In genomic region chr2:74740311-74741091, GRCm38 (mm10) we compare ENCODE assay signal across 11 mouse cellular contexts. TPM values are rescaled to one million over a fixed set of nuclear protein-coding genes. Genes with fewer than 3 reads are reported as not detected.
A peak's percentile ranks its signal among the peaks of the same experiment; 100 is the strongest.
DNase-seq lines count a peak whose midpoint lies in the region; ATAC-seq and TF ChIP-seq lines count a peak whose summit lies in the region.
"Had no signal": no experiment of that assay in that cellular context is flagged by ENCODE, and none has a peak within 500 bp of the region (broad histone marks: within the 10 kb centered on the region; RNA-seq: fewer than 3 reads in every experiment).

No protein-coding gene starts in this region.

- H3K27ac ChIP-seq in midbrain, embryonic 11.5 days (ENCODE audit: low read depth, low read length), result no peak overlapping the region
- H3K27ac ChIP-seq in midbrain, embryonic 16.5 days (ENCODE audit: low read length), result no peak overlapping the region
- H3K27ac ChIP-seq in hindbrain, postnatal 0 days, result peak overlapping the region; percentile 84
- peak overlapping the region; percentile 99 for H3K27ac ChIP-seq in neural tube, embryonic 13.5 days (replicated peaks)
- H3K27ac ChIP-seq: liver, embryonic 13.5 days had no signal

- no peak overlapping the region for H3K4me2 ChIP-seq in midbrain, embryonic 11.5 days
- H3K4me2 ChIP-seq in midbrain, embryonic 16.5 days (ENCODE audit: low read length), result no peak overlapping the region
- peak overlapping the region; percentile 49 for H3K4me2 ChIP-seq in hindbrain, postnatal 0 days (ENCODE audit: low read depth, low read length)
- peak overlapping the region; percentile 68 for H3K4me2 ChIP-seq in neural tube, embryonic 13.5 days
- H3K4me2 ChIP-seq: liver, embryonic 13.5 days had no signal

- under 1% methylated on average over 43 of the region's 43 CpGs for WGBS in midbrain, embryonic 11.5 days
- under 1% methylated on average over 43 of the region's 43 CpGs for WGBS in midbrain, embryonic 16.5 days
- WGBS in hindbrain, postnatal 0 days, result 1% methylated on average over 43 of the region's 43 CpGs
- under 1% methylated on average over 43 of the region's 43 CpGs for WGBS in neural tube, embryonic 13.5 days

- no peak overlapping the region for H3K9ac ChIP-seq in midbrain, embryonic 11.5 days (ENCODE audit: low read length)
- no peak overlapping the region for H3K9ac ChIP-seq in midbrain, embryonic 16.5 days (ENCODE audit: low read depth, low read length)
- H3K9ac ChIP-seq in hindbrain, postnatal 0 days (replicated peaks; ENCODE audit: low read length), result peak overlapping the region; percentile 49
- peak overlapping the region; percentile 86 for H3K9ac ChIP-seq in neural tube, embryonic 13.5 days
- H3K9ac ChIP-seq: liver, embryonic 13.5 days had no signal

- ATAC-seq in midbrain, embryonic 11.5 days (ENCODE audit: low FRiP score), result no peak
- ATAC-seq in midbrain, embryonic 16.5 days, result no peak
- 0 out of 2 replicates have a peak, but pooled peaks have one; percentile 39 for ATAC-seq in hindbrain, postnatal 0 days
- ATAC-seq in neural tube, embryonic 13.5 days (ENCODE audit: low read depth), result peak; percentile 38
- no peak for ATAC-seq in erythroblast, adult 5-6 weeks (replicated peaks; ENCODE audit: low FRiP score, poor library complexity, severe bottlenecking)

- TF ChIP-seq CTCF in hindbrain, postnatal 0 days (IDR thresholded peaks at IDR 0.05; ENCODE audit: low read depth), result no peak

- H3K9me3 ChIP-seq in midbrain, embryonic 11.5 days (ENCODE audit: control insufficient read depth, low read length), result no peaks in the 10 kb centered on the region
- no peaks in the 10 kb centered on the region for H3K9me3 ChIP-seq in midbrain, embryonic 16.5 days (replicated peaks; ENCODE audit: control insufficient read depth, low read length, poor library complexity, severe bottlenecking)
- H3K9me3 ChIP-seq in hindbrain, postnatal 0 days (ENCODE audit: low read length), result no peaks in the 10 kb centered on the region
- no peaks in the 10 kb centered on the region for H3K9me3 ChIP-seq in neural tube, embryonic 13.5 days
- H3K9me3 ChIP-seq: liver, embryonic 13.5 days had no signal

- H3K36me3 ChIP-seq in midbrain, embryonic 11.5 days (ENCODE audit: control insufficient read depth, insufficient read depth, low read length), result no peaks in the 10 kb centered on the region
- no peaks in the 10 kb centered on the region for H3K36me3 ChIP-seq in midbrain, embryonic 16.5 days (ENCODE audit: control insufficient read depth, insufficient read depth, low read length)
- no peaks in the 10 kb centered on the region for H3K36me3 ChIP-seq in hindbrain, postnatal 0 days (ENCODE audit: insufficient read depth, low read length)
- peaks cover 19% of the 10 kb centered on the region for H3K36me3 ChIP-seq in neural tube, embryonic 13.5 days
- H3K36me3 ChIP-seq: liver, embryonic 13.5 days had no signal

- no peak overlapping the region for H3K4me3 ChIP-seq in midbrain, embryonic 11.5 days (ENCODE audit: low read depth, low read length)
- H3K4me3 ChIP-seq in midbrain, embryonic 16.5 days (ENCODE audit: low read depth, low read length), result no peak overlapping the region
- H3K4me3 ChIP-seq in hindbrain, postnatal 0 days (ENCODE audit: low read length), result peak overlapping the region; percentile 33
- H3K4me3 ChIP-seq in neural tube, embryonic 13.5 days, result peak overlapping the region; percentile 38
- H3K4me3 ChIP-seq: liver, embryonic 13.5 days had no signal

- H3K4me1 ChIP-seq in midbrain, embryonic 11.5 days (ENCODE audit: control insufficient read depth, insufficient read depth, low read length), result peaks cover 2% of the 10 kb centered on the region; the same call in 1 of the 2 replicates
- no peaks in the 10 kb centered on the region for H3K4me1 ChIP-seq in midbrain, embryonic 16.5 days (ENCODE audit: control insufficient read depth, insufficient read depth, low read length)
- no peaks in the 10 kb centered on the region for H3K4me1 ChIP-seq in hindbrain, postnatal 0 days (ENCODE audit: insufficient read depth, low read length)
- peaks cover 90% of the 10 kb centered on the region for H3K4me1 ChIP-seq in neural tube, embryonic 13.5 days (replicated peaks)
- H3K4me1 ChIP-seq: liver, embryonic 13.5 days had no signal

- peak; percentile 35 for DNase-seq in adrenal gland, postnatal 10 days
- no peak for DNase-seq in adrenal gland, adult 8-10 months
- DNase-seq in midbrain, embryonic 11.5 days (ENCODE audit: low spot score, missing footprints), result peak; percentile 98
- peak; percentile 40 for DNase-seq in hindbrain, postnatal 0 days (ENCODE audit: low spot score)
- no peak for DNase-seq in left cerebral cortex, adult 8-10 months (ENCODE audit: low spot score in 2 of 2)
- DNase-seq: cerebellum, postnatal 25 days; heart, adult 11 months; liver, embryonic 13.5 days had no signal

- peaks cover 99% of the 10 kb centered on the region for H3K27me3 ChIP-seq in midbrain, embryonic 11.5 days (ENCODE audit: control insufficient read depth, insufficient read depth, low read length)
- H3K27me3 ChIP-seq in midbrain, embryonic 16.5 days (ENCODE audit: control insufficient read depth, insufficient read depth, low read depth, low read length), result peaks cover 83% of the 10 kb centered on the region
- H3K27me3 ChIP-seq in hindbrain, postnatal 0 days (ENCODE audit: insufficient read depth, low read length), result peaks cover 74% of the 10 kb centered on the region
- no peaks in the 10 kb centered on the region for H3K27me3 ChIP-seq in neural tube, embryonic 13.5 days

RNA-seq across cellular contexts. Expression of gene Gm28230, which starts 14.0 kb away (rescaled TPM):
- 1 to 10 TPM in 1 of 2 experiments, under 1 TPM in 1; 0.69 to 1.7 TPM for total RNA-seq in adrenal gland, postnatal 10 days (2021)
- 1 to 10 TPM; 1.3 to 3.6 (median 3.2) TPM for total RNA-seq in adrenal gland, adult 8-10 months (2022)
- not detected in 2 replicates for polyA plus RNA-seq in midbrain, embryonic 11.5 days (2014; fragmentation: Nextera tagmentation; extraction: Ambion mirVana)
- not detected in 2 replicates for polyA plus RNA-seq in midbrain, embryonic 16.5 days (2015; fragmentation: Nextera tagmentation; extraction: Ambion mirVana)
- total RNA-seq in hindbrain, postnatal 0 days (2014; rRNA removed), result 1.3 and 3.5 TPM in 2 replicates
- polyA plus RNA-seq in hindbrain, postnatal 0 days (2015; fragmentation: Nextera tagmentation; extraction: Ambion mirVana), result 0.37 and 0.70 TPM in 2 replicates
- 2.2 and 2.4 TPM in 2 replicates for polyA plus RNA-seq in neural tube, embryonic 13.5 days (2015; fragmentation: Nextera tagmentation; extraction: Ambion mirVana)
- total RNA-seq in erythroblast, adult 5-6 weeks (2015; ENCODE audit: low replicate concordance), result not detected in 2 replicates
- not detected in 2 replicates for total RNA-seq in erythroblast, adult 5-6 weeks (2017; ENCODE audit: low replicate concordance)
- total RNA-seq in left cerebral cortex, adult 8-10 months (2022), result not detected
- polyA plus RNA-seq: liver, embryonic 13.5 days had no signal

RNA-seq across cellular contexts. Expression of gene Hoxd1, which starts 22.3 kb away (rescaled TPM):
- total RNA-seq in adrenal gland, postnatal 10 days (2021), result not detected
- not detected for total RNA-seq in adrenal gland, adult 8-10 months (2022)
- not detected in 2 replicates for polyA plus RNA-seq in midbrain, embryonic 11.5 days (2014; fragmentation: Nextera tagmentation; extraction: Ambion mirVana)
- 0.11 TPM in 1 of 2 replicates, not detected in the other for polyA plus RNA-seq in midbrain, embryonic 16.5 days (2015; fragmentation: Nextera tagmentation; extraction: Ambion mirVana)
- total RNA-seq in hindbrain, postnatal 0 days (2014; rRNA removed), result 0.26 and 1.7 TPM in 2 replicates
- polyA plus RNA-seq in hindbrain, postnatal 0 days (2015; fragmentation: Nextera tagmentation; extraction: Ambion mirVana), result 0.43 and 0.46 TPM in 2 replicates
- polyA plus RNA-seq in neural tube, embryonic 13.5 days (2015; fragmentation: Nextera tagmentation; extraction: Ambion mirVana), result 6.4 and 9.0 TPM in 2 replicates
- total RNA-seq in erythroblast, adult 5-6 weeks (2015; ENCODE audit: low replicate concordance), result not detected in 2 replicates
- not detected in 2 replicates for total RNA-seq in erythroblast, adult 5-6 weeks (2017; ENCODE audit: low replicate concordance)
- total RNA-seq in left cerebral cortex, adult 8-10 months (2022), result under 1 TPM in 2 of 4 experiments, not detected in 2; 0.18 to 0.19 TPM
- polyA plus RNA-seq: liver, embryonic 13.5 days had no signal

RNA-seq across cellular contexts. Expression of gene Hoxd4, which starts 28.8 kb away (rescaled TPM):
- 10 to 100 TPM in 1 of 2 experiments, 1 to 10 TPM in 1; 7.0 to 18.8 TPM for total RNA-seq in adrenal gland, postnatal 10 days (2021)
- 10 to 100 TPM; 16.8 to 37.2 (median 31.3) TPM for total RNA-seq in adrenal gland, adult 8-10 months (2022)
- polyA plus RNA-seq in midbrain, embryonic 11.5 days (2014; fragmentation: Nextera tagmentation; extraction: Ambion mirVana), result not detected in 2 replicates
- polyA plus RNA-seq in midbrain, embryonic 16.5 days (2015; fragmentation: Nextera tagmentation; extraction: Ambion mirVana), result not detected in 2 replicates
- 13.9 and 18.1 TPM in 2 replicates for total RNA-seq in hindbrain, postnatal 0 days (2014; rRNA removed)
- 1.6 and 1.9 TPM in 2 replicates for polyA plus RNA-seq in hindbrain, postnatal 0 days (2015; fragmentation: Nextera tagmentation; extraction: Ambion mirVana)
- polyA plus RNA-seq in neural tube, embryonic 13.5 days (2015; fragmentation: Nextera tagmentation; extraction: Ambion mirVana), result 6.9 and 7.2 TPM in 2 replicates
- not detected in 2 replicates for total RNA-seq in erythroblast, adult 5-6 weeks (2015; ENCODE audit: low replicate concordance)
- total RNA-seq in erythroblast, adult 5-6 weeks (2017; ENCODE audit: low replicate concordance), result not detected in 2 replicates
- total RNA-seq in left cerebral cortex, adult 8-10 months (2022), result not detected
- polyA plus RNA-seq: liver, embryonic 13.5 days had no signal

RNA-seq across cellular contexts. Expression of gene Hoxd3, which starts 28.8 kb away (rescaled TPM):
- total RNA-seq in adrenal gland, postnatal 10 days (2021), result under 1 TPM; 0.33 to 0.42 TPM
- total RNA-seq in adrenal gland, adult 8-10 months (2022), result 1 to 10 TPM in 3 of 4 experiments, under 1 TPM in 1; 0.73 to 1.9 (median 1.5) TPM
- polyA plus RNA-seq in midbrain, embryonic 11.5 days (2014; fragmentation: Nextera tagmentation; extraction: Ambion mirVana), result 0.07 and 0.14 TPM in 2 replicates
- 0.17 TPM in 1 of 2 replicates, not detected in the other for polyA plus RNA-seq in midbrain, embryonic 16.5 days (2015; fragmentation: Nextera tagmentation; extraction: Ambion mirVana)
- 31.3 and 36.8 TPM in 2 replicates for total RNA-seq in hindbrain, postnatal 0 days (2014; rRNA removed)
- polyA plus RNA-seq in hindbrain, postnatal 0 days (2015; fragmentation: Nextera tagmentation; extraction: Ambion mirVana), result 25.2 and 26.3 TPM in 2 replicates
- 24.2 and 33.8 TPM in 2 replicates for polyA plus RNA-seq in neural tube, embryonic 13.5 days (2015; fragmentation: Nextera tagmentation; extraction: Ambion mirVana)
- not detected in 2 replicates for total RNA-seq in erythroblast, adult 5-6 weeks (2015; ENCODE audit: low replicate concordance)
- not detected in 2 replicates for total RNA-seq in erythroblast, adult 5-6 weeks (2017; ENCODE audit: low replicate concordance)
- not detected for total RNA-seq in left cerebral cortex, adult 8-10 months (2022)

RNA-seq across cellular contexts. Expression of gene Hoxd8, which starts 36.1 kb away (rescaled TPM):
- total RNA-seq in adrenal gland, postnatal 10 days (2021), result 10 to 100 TPM; 25.0 to 26.2 TPM
- 10 to 100 TPM; 33.3 to 45.8 (median 36.6) TPM for total RNA-seq in adrenal gland, adult 8-10 months (2022)
- polyA plus RNA-seq in midbrain, embryonic 11.5 days (2014; fragmentation: Nextera tagmentation; extraction: Ambion mirVana), result 0.11 TPM in 1 of 2 replicates, not detected in the other
- not detected in 2 replicates for polyA plus RNA-seq in midbrain, embryonic 16.5 days (2015; fragmentation: Nextera tagmentation; extraction: Ambion mirVana)
- total RNA-seq in hindbrain, postnatal 0 days (2014; rRNA removed), result 0.37 and 9.2 TPM in 2 replicates
- 0.21 TPM in 1 of 2 replicates, not detected in the other for polyA plus RNA-seq in hindbrain, postnatal 0 days (2015; fragmentation: Nextera tagmentation; extraction: Ambion mirVana)
- 17.4 and 22.8 TPM in 2 replicates for polyA plus RNA-seq in neural tube, embryonic 13.5 days (2015; fragmentation: Nextera tagmentation; extraction: Ambion mirVana)
- total RNA-seq in erythroblast, adult 5-6 weeks (2015; ENCODE audit: low replicate concordance), result not detected in 2 replicates
- total RNA-seq in erythroblast, adult 5-6 weeks (2017; ENCODE audit: low replicate concordance), result not detected in 2 replicates
- not detected for total RNA-seq in left cerebral cortex, adult 8-10 months (2022)

Comparison
In these comparisons a context has a peak if more than half of its experiments do, and no peak if none do; other contexts are left out.
1. DNase-seq: peak in adrenal gland, postnatal 10 days (single experiment), midbrain, embryonic 11.5 days (single experiment) and hindbrain, postnatal 0 days (single experiment); none in adrenal gland, adult 8-10 months (single experiment) and left cerebral cortex, adult 8-10 months (0 of 2).
2. ATAC-seq: peak in hindbrain, postnatal 0 days (single experiment) and neural tube, embryonic 13.5 days (single experiment); none in midbrain, embryonic 11.5 days (single experiment), midbrain, embryonic 16.5 days (single experiment) and erythroblast, adult 5-6 weeks (single experiment).
3. H3K27ac ChIP-seq: peak in hindbrain, postnatal 0 days (single experiment) and neural tube, embryonic 13.5 days (single experiment); none in midbrain, embryonic 11.5 days (single experiment) and midbrain, embryonic 16.5 days (single experiment).
4. H3K4me2 ChIP-seq: peak in hindbrain, postnatal 0 days (single experiment) and neural tube, embryonic 13.5 days (single experiment); none in midbrain, embryonic 11.5 days (single experiment) and midbrain, embryonic 16.5 days (single experiment).
5. H3K4me3 ChIP-seq: peak in hindbrain, postnatal 0 days (single experiment) and neural tube, embryonic 13.5 days (single experiment); none in midbrain, embryonic 11.5 days (single experiment) and midbrain, embryonic 16.5 days (single experiment).
6. H3K9ac ChIP-seq: peak in hindbrain, postnatal 0 days (single experiment) and neural tube, embryonic 13.5 days (single experiment); none in midbrain, embryonic 11.5 days (single experiment) and midbrain, embryonic 16.5 days (single experiment).
7. RNA of gene Hoxd4, which starts 28.8 kb away (total RNA-seq): 16.8 to 37.2 TPM in adrenal gland, adult 8-10 months, 7.0 to 18.8 TPM in adrenal gland, postnatal 10 days and 13.9 to 18.1 TPM in hindbrain, postnatal 0 days; not detected in erythroblast, adult 5-6 weeks and not detected in left cerebral cortex, adult 8-10 months; every median in the first group is over 4 times any median in the second.